Mouse (Mus musculus) cerebellum, adult 2 months (tissue): Measurements from ENCODE around the gene Rpl23a.

ENCODE experiments used
- CTCF ChIP-seq: fragments of 200-500 bp; IDR thresholded peaks from 2 replicates; pipeline ENCODE4 v1.5.1; 2011; ENCODE audit warnings: low read depth, mild to moderate bottlenecking, control low read depth, low read length, moderate library complexity, borderline replicate concordance; ENCODE audit not compliant: insufficient read depth
- POLR2A ChIP-seq: fragments of 200-500 bp; IDR thresholded peaks from 2 replicates; pipeline ENCODE4 v1.6.1; 2011; ENCODE audit warnings: low read length, control low read depth, borderline replicate concordance; ENCODE audit not compliant: insufficient read depth

GRCm38 (mm10) chr11:78133915-78134314, 49.5 kb downstream of the Rpl23a start:
- TF ChIP-seq CTCF (no peak), POLR2A (no peak)
